Mouse (Mus musculus): Measurements from ENCODE around the gene Rest. TPM values are rescaled to one million over a fixed set of nuclear protein-coding genes. Genes with fewer than 3 reads are reported as not detected.

The Rest gene
- polyA plus RNA-seq, 1 experiment from 2014 or later: 32.7 TPM

DNA sequence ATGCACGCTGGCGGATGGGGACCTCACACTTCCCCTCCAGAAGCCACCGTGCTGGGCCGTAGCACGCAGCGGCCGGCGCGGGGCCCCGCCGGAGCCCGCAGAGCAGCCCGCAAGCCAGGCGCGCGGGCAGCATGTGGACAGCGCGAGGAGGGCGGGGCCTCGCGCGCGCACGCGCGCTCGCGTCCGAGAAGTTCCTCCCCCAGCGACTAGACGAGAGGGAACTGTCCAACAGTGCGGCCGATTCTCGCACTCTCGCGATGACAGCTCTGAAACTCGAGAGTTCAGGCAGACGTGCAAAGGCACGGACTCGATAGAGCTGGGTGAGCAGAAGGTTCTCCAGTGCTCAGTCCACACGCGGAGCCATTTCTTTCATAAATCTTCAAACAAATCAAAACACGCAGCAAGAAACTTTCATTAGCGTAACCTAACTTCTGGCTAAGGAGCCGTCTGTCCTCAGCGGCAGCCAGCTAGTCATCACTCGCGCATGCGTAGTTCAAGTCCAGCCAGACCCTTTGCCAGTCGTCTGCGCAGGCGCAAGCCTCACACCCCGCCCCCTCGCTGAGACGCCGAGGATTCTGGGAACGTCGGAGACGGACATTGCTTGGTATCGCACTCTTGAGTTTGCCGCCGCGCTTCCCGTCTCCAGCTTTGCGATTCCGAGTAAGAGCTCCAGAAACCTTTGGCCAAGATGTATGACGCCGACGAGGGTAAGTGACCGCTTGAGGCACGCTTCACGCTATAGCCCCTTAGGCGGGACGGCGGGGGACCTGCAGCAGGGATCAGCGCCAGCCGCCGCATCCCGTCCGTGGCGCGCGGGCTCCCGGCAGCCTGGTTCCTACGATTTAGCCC lies 44.9 kb downstream of the Rest start, which contains the start of the genes Noa1 and Polr2b:
TSS of gene Noa1 (minus strand) at position 161 of the 849 bp plus-strand sequence.
TSS of gene Polr2b (plus strand) at position 224 of the 849 bp plus-strand sequence.
- WGBS: under 1% methylated on average over 85 of the region's 85 CpGs
- peak; percentile 96 for ATAC-seq (replicated peaks; ENCODE audit: low FRiP score, low read depth)
- peak within 1 kb of the TSS; percentile 80 for H3K4me3 ChIP-seq (replicated peaks; ENCODE audit: low read depth, low read length)
- DNase-seq (ENCODE audit: low spot score): peak; percentile 98
- peak within 1 kb of the TSS; percentile 95 for H3K9ac ChIP-seq (ENCODE audit: low read depth, low read length)
- H3K4me2 ChIP-seq (ENCODE audit: low read length): peak within 1 kb of the TSS; percentile 100
- TF ChIP-seq CTCF (IDR thresholded peaks at IDR 0.05; ENCODE audit: low read depth): peak; percentile 17; the same call in 1 of the 2 replicates
- peaks cover 11% of the 10 kb centered on the region; the same call in 1 of the 2 replicates for H3K4me1 ChIP-seq (replicated peaks; ENCODE audit: insufficient read depth, low read length)
- peak within 1 kb of the TSS; percentile 93 for H3K27ac ChIP-seq
- H3K9me3 ChIP-seq (replicated peaks; ENCODE audit: low read length): no peaks in the 10 kb centered on the region
- no peaks in the 10 kb centered on the region for H3K27me3 ChIP-seq (ENCODE audit: insufficient read depth, low read length)
- peaks cover 10% of the 10 kb centered on the region for H3K36me3 ChIP-seq (ENCODE audit: insufficient read depth, low read length)

DNA sequence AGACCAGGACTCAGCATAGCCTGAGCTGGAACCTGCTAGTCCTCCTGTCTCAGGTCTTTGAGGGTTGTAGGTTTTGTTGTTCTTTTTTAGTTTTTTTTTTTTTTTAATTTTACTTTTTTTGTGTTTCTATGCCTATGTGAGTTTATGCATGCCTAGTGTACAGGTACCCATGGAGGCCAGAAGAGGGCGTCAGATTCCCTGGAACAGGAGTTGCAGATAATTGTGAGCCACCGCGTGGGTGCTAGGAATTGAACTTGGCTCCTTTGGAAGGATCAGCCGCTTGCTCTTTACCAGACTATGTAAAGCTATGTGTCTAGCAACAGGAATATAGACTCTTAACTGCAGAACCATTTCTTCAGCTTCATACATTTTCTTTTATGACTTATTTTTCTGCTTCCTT lies 48.9 kb downstream of the Rest start:
- no peak; the same call in 1 of the 2 replicates for TF ChIP-seq CTCF (IDR thresholded peaks at IDR 0.05; ENCODE audit: low read depth)
- H3K4me1 ChIP-seq (replicated peaks; ENCODE audit: insufficient read depth, low read length): peaks cover 5% of the 10 kb centered on the region; the same call in 1 of the 2 replicates
- no peak overlapping the region for H3K4me2 ChIP-seq (ENCODE audit: low read length)
- WGBS: 95% methylated on average over 4 of the region's 4 CpGs
- DNase-seq (ENCODE audit: low spot score): no peak
- H3K4me3 ChIP-seq (replicated peaks; ENCODE audit: low read depth, low read length): no peak overlapping the region
- 0 out of 2 replicates have a peak, but pooled peaks cover 16% of the 10 kb centered on the region for H3K36me3 ChIP-seq (ENCODE audit: insufficient read depth, low read length)
- H3K9me3 ChIP-seq (replicated peaks; ENCODE audit: low read length): no peaks in the 10 kb centered on the region
- no peaks in the 10 kb centered on the region for H3K27me3 ChIP-seq (ENCODE audit: insufficient read depth, low read length)
- H3K9ac ChIP-seq (ENCODE audit: low read depth, low read length): no peak overlapping the region
- H3K27ac ChIP-seq: no peak overlapping the region
- no peak for ATAC-seq (replicated peaks; ENCODE audit: low FRiP score, low read depth)

DNA sequence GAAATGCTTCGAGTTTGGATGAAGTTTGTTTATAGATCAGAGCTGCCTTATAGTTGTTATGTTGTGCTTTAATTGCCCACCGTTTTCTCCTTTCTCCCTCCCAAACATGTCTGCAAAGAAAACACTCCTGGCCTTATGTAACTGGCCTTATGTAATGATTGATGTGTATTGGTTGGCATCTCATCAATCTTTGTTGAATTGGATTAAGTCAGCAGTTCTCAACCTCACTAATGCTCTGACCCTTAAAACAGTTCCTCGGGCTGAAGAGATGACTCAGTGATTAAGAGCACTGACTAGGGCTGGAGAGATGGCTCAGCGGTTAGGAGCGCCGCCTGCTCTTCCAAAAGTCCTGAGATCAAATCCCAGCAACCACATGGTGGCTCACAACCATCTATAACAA lies 49.7 kb downstream of the Rest start:
- Histone ChIP-seq H3K27ac (no peak overlapping the region), H3K9me3 (replicated peaks; ENCODE audit: low read length) (no peaks in the 10 kb centered on the region), H3K9ac (ENCODE audit: low read depth, low read length) (no peak overlapping the region), H3K36me3 (ENCODE audit: insufficient read depth, low read length) (peaks cover 22% of the 10 kb centered on the region; the same call in 1 of the 2 replicates), H3K27me3 (ENCODE audit: insufficient read depth, low read length) (no peaks in the 10 kb centered on the region), H3K4me3 (replicated peaks; ENCODE audit: low read depth, low read length) (no peak overlapping the region), H3K4me1 (replicated peaks; ENCODE audit: insufficient read depth, low read length) (peaks cover 5% of the 10 kb centered on the region; the same call in 1 of the 2 replicates), H3K4me2 (ENCODE audit: low read length) (no peak overlapping the region)
- no peak for DNase-seq (ENCODE audit: low spot score)
- no peak for TF ChIP-seq CTCF (IDR thresholded peaks at IDR 0.05; ENCODE audit: low read depth)
- ATAC-seq (replicated peaks; ENCODE audit: low FRiP score, low read depth): no peak
- 91% methylated on average over 6 of the region's 6 CpGs for WGBS

DNA sequence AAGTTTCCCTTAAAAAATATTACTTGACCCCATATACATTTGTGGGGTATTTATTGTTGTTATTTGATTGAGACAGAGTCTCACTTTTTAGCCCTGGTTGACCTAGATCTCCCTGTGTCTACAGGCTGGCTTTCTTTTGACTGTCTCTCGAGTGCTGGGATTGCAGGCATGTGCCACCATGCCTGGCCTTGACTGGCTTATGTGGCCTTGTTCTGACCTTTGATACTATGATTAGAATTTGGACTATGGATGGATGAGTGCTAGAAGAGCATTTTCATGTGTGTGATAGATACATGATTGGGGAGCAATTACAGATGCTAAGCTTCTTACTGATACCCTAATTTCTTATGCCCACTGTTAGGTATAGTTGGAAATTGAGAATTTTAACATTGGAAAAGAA lies 59.6 kb downstream of the Rest start:
- TF ChIP-seq CTCF (IDR thresholded peaks at IDR 0.05; ENCODE audit: low read depth): no peak
- no peaks in the 10 kb centered on the region for H3K4me1 ChIP-seq (replicated peaks; ENCODE audit: insufficient read depth, low read length)

DNA sequence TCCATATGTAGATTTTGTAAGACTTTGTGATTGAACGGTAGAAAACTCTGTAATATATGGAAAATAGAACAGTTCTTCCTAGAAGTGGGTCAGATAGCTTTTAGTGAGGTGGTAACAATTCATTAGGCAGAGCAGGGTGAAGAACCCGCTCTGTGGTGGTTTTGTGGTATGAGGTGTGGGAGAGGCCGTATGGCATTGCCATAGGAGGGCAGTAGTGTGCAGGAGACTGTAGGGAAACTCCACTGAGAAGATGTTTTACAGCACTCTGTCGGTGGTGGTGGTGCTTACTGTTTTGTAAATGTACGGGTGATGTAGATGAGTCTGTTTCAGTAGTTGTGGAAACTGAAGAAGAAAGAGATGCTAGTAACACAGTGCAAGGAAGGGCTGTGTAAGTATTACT lies 64.9 kb downstream of the Rest start:
- WGBS: 76% methylated on average over 5 of the region's 5 CpGs
- Histone ChIP-seq H3K4me3 (replicated peaks; ENCODE audit: low read depth, low read length) (no peak overlapping the region), H3K4me2 (ENCODE audit: low read length) (no peak overlapping the region), H3K9ac (ENCODE audit: low read depth, low read length) (no peak overlapping the region), H3K4me1 (replicated peaks; ENCODE audit: insufficient read depth, low read length) (no peaks in the 10 kb centered on the region), H3K27me3 (ENCODE audit: insufficient read depth, low read length) (no peaks in the 10 kb centered on the region), H3K36me3 (ENCODE audit: insufficient read depth, low read length) (peaks cover 60% of the 10 kb centered on the region), H3K27ac (no peak overlapping the region), H3K9me3 (replicated peaks; ENCODE audit: low read length) (no peaks in the 10 kb centered on the region)
- ATAC-seq (replicated peaks; ENCODE audit: low FRiP score, low read depth) (no peak), DNase-seq (ENCODE audit: low spot score) (no peak)
- TF ChIP-seq CTCF (IDR thresholded peaks at IDR 0.05; ENCODE audit: low read depth): peak; percentile 39; the same call in 1 of the 2 replicates

More for the DNA sequence above, 59.6 kb downstream of the Rest start:
- no peak overlapping the region for H3K9ac ChIP-seq (ENCODE audit: low read depth, low read length)
- DNase-seq (ENCODE audit: low spot score) (no peak), ATAC-seq (replicated peaks; ENCODE audit: low FRiP score, low read depth) (no peak)
- H3K4me2 ChIP-seq (ENCODE audit: low read length): no peak overlapping the region
- H3K27me3 ChIP-seq (ENCODE audit: insufficient read depth, low read length): no peaks in the 10 kb centered on the region
- WGBS: 84% methylated on average over 1 of the region's 1 CpGs
- H3K9me3 ChIP-seq (replicated peaks; ENCODE audit: low read length): no peaks in the 10 kb centered on the region
- H3K36me3 ChIP-seq (ENCODE audit: insufficient read depth, low read length): peaks cover 64% of the 10 kb centered on the region
- H3K4me3 ChIP-seq (replicated peaks; ENCODE audit: low read depth, low read length): no peak overlapping the region
- no peak overlapping the region for H3K27ac ChIP-seq

Small RNA genes lying within 50 kb of the gene (microRNA-seq; reads per million reads assigned to microRNA genes)
- not detected for gene Mir5098

Other genes starting within 250 kb of the Rest start
- 0.11 and 0.14 TPM in 2 replicates for gene Thegl, start 249.5 kb upstream of the Rest start, polyA plus RNA-seq (2015; fragmentation: Nextera tagmentation; extraction: Ambion mirVana)
- 3.6 and 3.9 TPM in 2 replicates for gene Hopx, start 150.4 kb upstream of the Rest start, polyA plus RNA-seq (2015; fragmentation: Nextera tagmentation; extraction: Ambion mirVana)
- gene Spink2, start 54.0 kb upstream of the Rest start, polyA plus RNA-seq (2015; fragmentation: Nextera tagmentation; extraction: Ambion mirVana): 0.77 and 1.0 TPM in 2 replicates
- gene Noa1, start 44.6 kb downstream of the Rest start, polyA plus RNA-seq (2015; fragmentation: Nextera tagmentation; extraction: Ambion mirVana): 27.0 and 28.4 TPM in 2 replicates
- gene Polr2b, start 44.7 kb downstream of the Rest start, polyA plus RNA-seq (2015; fragmentation: Nextera tagmentation; extraction: Ambion mirVana): 46.1 and 49.7 TPM in 2 replicates
- gene Igfbp7, start 142.6 kb downstream of the Rest start, polyA plus RNA-seq (2015; fragmentation: Nextera tagmentation; extraction: Ambion mirVana): 1,308 and 1,398 TPM in 2 replicates

Measured in kidney, postnatal 0 days (tissue).